Mouse (Mus musculus) kidney, embryonic 14.5 days (tissue): Measurements from ENCODE around the gene Actrt3. TPM values are rescaled to one million over a fixed set of nuclear protein-coding genes. Genes with fewer than 3 reads are reported as not detected.
"Not testable (repeated sequence)": the region's sequence is repeated elsewhere in the genome, so short reads cannot be mapped to it uniquely, and the experiment has no call there.

Source experiments
- ATAC-seq: fragments of 200-750 bp; cut with Nextera tagmentation; 2 replicates; pipeline ENCODE4 v1.8.0; 2017; ENCODE audit warnings: moderate number of reproducible peaks, mild to moderate bottlenecking, moderate TSS enrichment, moderate library complexity; ENCODE audit not compliant: low FRiP score, low TSS enrichment
- H3K27ac ChIP-seq: fragments of 300-500 bp; sonication (generic); 2 replicates; pipeline ENCODE4 v1.5.1; 2014; ENCODE audit warnings: low read depth, mild to moderate bottlenecking, low read length, moderate library complexity, mixed read lengths
- H3K27me3 ChIP-seq: fragments of 300-500 bp; sonication (generic); 2 replicates; pipeline ENCODE4 v1.6.1; 2014; ENCODE audit warnings: mild to moderate bottlenecking, low read length; ENCODE audit not compliant: control insufficient read depth, insufficient read depth
- H3K36me3 ChIP-seq: fragments of 300-500 bp; sonication (generic); 2 replicates; pipeline ENCODE4 v1.6.1; 2014; ENCODE audit warnings: low read length, mixed read lengths; ENCODE audit not compliant: control insufficient read depth, insufficient read depth
- H3K4me1 ChIP-seq: fragments of 300-500 bp; sonication (generic); 2 replicates; pipeline ENCODE4 v1.6.1; 2014; ENCODE audit warnings: low read length, mixed read lengths; ENCODE audit not compliant: control insufficient read depth, insufficient read depth
- H3K4me2 ChIP-seq: fragments of 300-500 bp; sonication (generic); replicated peaks from 2 replicates; pipeline ENCODE4 v1.6.1; 2014; ENCODE audit warnings: low read depth, mild to moderate bottlenecking, low read length
- H3K4me3 ChIP-seq: fragments of 300-500 bp; sonication (generic); 2 replicates; pipeline ENCODE4 v1.5.1; 2014; ENCODE audit warnings: mild to moderate bottlenecking, low read length
- H3K9ac ChIP-seq: fragments of 300-500 bp; sonication (generic); 2 replicates; pipeline ENCODE4 v1.6.1; 2014; ENCODE audit warnings: low read depth, mild to moderate bottlenecking, low read length, moderate library complexity
- H3K9me3 ChIP-seq: fragments of 300-500 bp; sonication (generic); 2 replicates; pipeline ENCODE4 v1.6.1; 2016; ENCODE audit warnings: low read length; ENCODE audit not compliant: control insufficient read depth
- WGBS: fragments of 180-500 bp; shearing (Covaris S2); extraction: QIAGEN DNeasy Blood & Tissue Kit; methylation state at CpG from one replicate; pipeline ENCODE4 v1.1.7; 2014; 5-methylcytosine and 5-hydroxymethylcytosine counted together
- polyA plus RNA-seq: library from polyadenylated mRNA; unstranded; fragments of >200 nt; fragmentation: Nextera tagmentation; extraction: Ambion mirVana; gene quantifications from 2 replicates; pipeline ENCODE4 v1.2.1, GENCODE M21; 2014

Actrt3 gene
- polyA plus RNA-seq, 1 experiment from 2014 or later: not detected

DNA sequence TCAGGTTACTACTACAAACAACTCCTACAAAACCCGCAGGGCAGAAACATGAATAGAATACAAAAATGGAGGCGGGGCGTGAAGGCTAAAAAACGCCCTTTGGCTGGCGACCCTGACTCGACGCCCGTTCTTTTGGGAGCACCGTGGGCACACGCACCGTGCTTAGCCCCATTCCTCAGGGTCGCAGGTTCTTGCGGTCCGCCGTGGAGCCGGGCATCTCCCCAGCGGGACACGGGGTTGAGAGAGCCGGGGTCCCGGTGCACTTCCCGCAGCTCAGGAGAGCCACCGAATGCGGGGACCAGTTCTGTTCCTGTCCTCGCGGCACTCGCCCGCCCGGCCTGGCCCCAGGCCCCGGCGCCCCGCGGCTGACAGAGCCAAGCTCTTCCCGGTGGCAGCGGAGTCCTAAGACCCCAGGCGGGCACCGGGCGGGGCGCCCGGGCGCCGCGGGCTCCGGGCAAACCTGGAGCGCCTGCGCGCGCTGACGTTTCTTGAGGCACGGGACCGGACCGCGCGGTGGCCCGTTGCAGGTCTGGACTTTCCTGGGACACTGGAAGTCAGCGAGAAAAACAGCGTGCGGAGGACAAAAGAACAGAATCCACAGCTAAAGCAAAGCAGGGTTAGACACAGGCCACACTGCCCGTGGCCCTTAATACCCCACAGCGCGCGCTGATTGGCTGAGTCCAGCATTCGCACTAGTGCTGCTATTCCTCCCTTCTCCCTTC lies 4.5 kb downstream of the Actrt3 start:
- peak overlapping the region; percentile 92 for H3K4me2 ChIP-seq
- H3K36me3 ChIP-seq: no peaks in the 10 kb centered on the region
- no peaks in the 10 kb centered on the region; the same call in 1 of the 2 replicates for H3K27me3 ChIP-seq
- peak overlapping the region; percentile 74 for H3K4me3 ChIP-seq
- H3K27ac ChIP-seq: no peak overlapping the region
- under 1% methylated on average over 58 of the region's 62 CpGs for WGBS
- no peaks in the 10 kb centered on the region; the same call in 1 of the 2 replicates for H3K4me1 ChIP-seq
- H3K9ac ChIP-seq: peak overlapping the region; percentile 82
- peak; percentile 59 for ATAC-seq
- H3K9me3 ChIP-seq: no peaks in the 10 kb centered on the region

DNA sequence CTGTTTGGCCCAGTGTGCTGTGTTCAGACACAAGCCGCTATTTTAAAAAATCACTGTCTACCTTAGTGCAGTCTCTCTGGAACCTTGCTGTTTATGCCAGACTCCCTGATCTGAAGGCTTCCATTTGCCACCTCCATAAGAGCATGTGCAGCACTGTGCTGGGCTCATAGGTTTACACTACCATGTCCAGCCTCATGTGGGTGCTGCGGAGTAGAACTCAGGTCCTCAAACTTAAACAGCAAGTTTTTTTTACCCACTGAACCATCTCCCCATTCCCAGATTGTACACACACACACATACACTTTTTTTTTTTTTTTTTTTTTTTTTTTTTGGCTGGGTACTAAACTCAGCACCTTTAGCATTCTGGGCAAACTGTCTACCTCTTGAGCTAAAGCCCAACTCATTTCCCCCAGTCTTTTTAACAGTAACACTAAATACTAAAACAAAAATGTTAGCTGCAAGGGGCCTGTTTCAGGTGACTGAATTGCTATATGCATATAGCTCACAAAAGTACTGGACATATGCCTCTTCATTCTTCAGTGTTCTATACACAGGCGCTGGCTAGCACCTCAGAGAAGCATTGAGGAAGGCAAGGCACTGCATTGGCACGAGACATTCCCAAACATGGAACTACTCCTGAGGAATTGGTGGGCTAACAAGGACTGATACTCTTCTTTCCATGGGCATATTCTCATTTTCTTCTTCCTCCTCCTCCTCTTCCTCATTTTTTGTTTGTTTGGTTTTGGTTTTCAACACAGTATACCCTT lies 5.8 kb downstream of the Actrt3 start:
- Histone ChIP-seq H3K4me1 (no peaks in the 10 kb centered on the region; the same call in 1 of the 2 replicates), H3K9ac (no peak overlapping the region), H3K36me3 (no peaks in the 10 kb centered on the region), H3K27ac (no peak overlapping the region), H3K27me3 (no peaks in the 10 kb centered on the region; the same call in 1 of the 2 replicates), H3K9me3 (no peaks in the 10 kb centered on the region), H3K4me2 (no peak overlapping the region), H3K4me3 (no peak overlapping the region)
- 73% methylated on average over 4 of the region's 4 CpGs for WGBS
- peak; percentile 16; the same call in 1 of the 2 replicates for ATAC-seq

DNA sequence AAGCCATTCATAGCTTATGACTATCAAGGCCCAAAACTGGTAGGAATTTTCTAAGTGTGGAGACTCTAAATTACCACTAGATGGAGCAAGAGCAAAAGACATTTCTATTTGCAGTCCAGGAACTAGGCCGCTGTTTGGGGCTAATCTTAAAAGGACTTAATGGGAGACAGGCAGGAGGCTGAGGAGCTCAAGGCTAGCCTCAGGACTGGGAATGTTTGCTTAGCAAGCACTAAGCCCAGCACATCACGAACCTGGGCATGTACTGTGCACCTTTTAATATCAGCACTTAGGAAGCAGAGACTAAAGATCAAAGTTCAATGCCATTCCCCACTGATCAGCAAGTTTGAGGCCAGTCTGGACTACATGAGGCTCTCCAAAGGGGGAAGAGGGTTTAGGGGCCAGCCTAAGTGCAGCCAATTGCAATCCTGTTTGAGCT lies 7.3 kb downstream of the Actrt3 start:
- H3K27ac ChIP-seq: no peak overlapping the region
- H3K36me3 ChIP-seq: no peaks in the 10 kb centered on the region
- H3K27me3 ChIP-seq: no peaks in the 10 kb centered on the region
- no peaks in the 10 kb centered on the region; the same call in 1 of the 2 replicates for H3K4me1 ChIP-seq
- H3K4me3 ChIP-seq: no peak overlapping the region
- H3K9ac ChIP-seq: no peak overlapping the region
- H3K9me3 ChIP-seq: no peaks in the 10 kb centered on the region
- ATAC-seq: peak; percentile 48
- 1% methylated on average over 2 of the region's 2 CpGs for WGBS
- H3K4me2 ChIP-seq: no peak overlapping the region

DNA sequence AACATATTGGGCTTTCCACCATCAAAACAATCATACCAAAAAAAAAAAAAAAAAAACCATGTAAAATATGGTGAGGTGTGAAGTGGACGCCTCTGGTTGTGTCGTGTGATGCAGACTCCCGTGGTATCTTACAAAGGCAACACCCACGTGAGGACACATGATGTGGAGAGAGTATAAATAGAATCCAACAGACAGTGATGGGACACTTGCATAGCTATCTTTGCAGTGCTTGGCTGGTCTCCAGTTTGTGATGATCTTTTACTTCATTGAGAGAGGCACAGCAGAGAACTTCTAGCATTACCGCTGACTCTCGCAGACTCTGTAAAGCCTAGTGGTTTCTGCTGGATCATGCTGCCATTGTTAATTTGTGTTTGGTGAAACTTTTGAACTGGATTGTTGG lies 10.9 kb downstream of the Actrt3 start:
- no peaks in the 10 kb centered on the region for H3K9me3 ChIP-seq
- 90% methylated on average over 6 of the region's 6 CpGs for WGBS
- H3K4me3 ChIP-seq: no peak overlapping the region
- no peaks in the 10 kb centered on the region for H3K27me3 ChIP-seq
- H3K27ac ChIP-seq: no peak overlapping the region
- no peak for ATAC-seq
- no peaks in the 10 kb centered on the region for H3K4me1 ChIP-seq
- H3K36me3 ChIP-seq: no peaks in the 10 kb centered on the region
- H3K9ac ChIP-seq: no peak overlapping the region
- H3K4me2 ChIP-seq: no peak overlapping the region

DNA sequence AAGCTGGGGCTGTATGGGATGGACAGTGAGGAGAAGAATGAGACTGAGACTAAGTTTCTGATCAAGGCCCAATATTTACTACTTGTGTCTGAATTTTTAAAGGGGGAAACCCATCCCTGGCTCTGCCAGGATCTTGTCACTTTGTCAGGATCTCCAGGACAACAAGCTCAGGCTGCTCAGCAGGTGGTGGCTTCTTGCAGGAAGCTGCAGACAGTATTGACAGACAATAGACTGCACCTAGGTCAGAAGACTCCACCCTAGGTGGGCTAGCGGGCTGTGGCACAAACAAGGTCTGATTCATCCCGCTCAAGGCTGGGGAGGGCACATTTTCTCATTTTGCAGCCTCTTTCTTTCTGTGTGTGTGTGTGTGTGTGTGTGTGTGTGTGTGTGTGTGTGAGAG lies 26.2 kb downstream of the Actrt3 start:
- Histone ChIP-seq H3K27me3 (no peaks in the 10 kb centered on the region), H3K9ac (no peak overlapping the region), H3K4me3 (no peak overlapping the region), H3K36me3 (no peaks in the 10 kb centered on the region), H3K9me3 (no peaks in the 10 kb centered on the region), H3K4me1 (no peaks in the 10 kb centered on the region), H3K27ac (no peak overlapping the region), H3K4me2 (no peak overlapping the region)
- WGBS: 11% methylated on average over 2 of the region's 2 CpGs
- no peak for ATAC-seq

DNA sequence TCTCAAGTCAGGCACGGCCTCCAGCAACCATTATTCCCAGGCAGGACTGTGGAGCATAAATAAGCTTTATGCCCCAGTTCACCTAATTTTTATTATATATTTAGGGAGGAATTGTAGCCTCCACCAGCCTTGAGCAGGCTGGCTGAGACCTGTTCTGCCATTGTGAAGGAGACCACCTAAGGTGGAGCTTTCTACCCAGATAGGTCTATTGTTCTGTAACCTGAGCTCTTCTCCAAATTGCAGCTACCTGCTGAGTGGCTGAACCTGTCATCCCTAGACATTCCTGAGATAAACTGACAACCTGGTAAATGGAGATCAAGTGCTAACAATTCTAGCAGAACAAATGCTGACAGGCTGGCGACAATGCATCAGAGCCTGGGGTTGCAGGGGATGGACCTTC lies 33.4 kb downstream of the Actrt3 start:
- not testable (repeated sequence) for ATAC-seq, H3K27ac ChIP-seq, H3K4me3 ChIP-seq, H3K9me3 ChIP-seq, H3K4me2 ChIP-seq, H3K36me3 ChIP-seq, H3K9ac ChIP-seq, H3K27me3 ChIP-seq, H3K4me1 ChIP-seq
- 40% methylated on average over 1 of the region's 2 CpGs for WGBS

DNA sequence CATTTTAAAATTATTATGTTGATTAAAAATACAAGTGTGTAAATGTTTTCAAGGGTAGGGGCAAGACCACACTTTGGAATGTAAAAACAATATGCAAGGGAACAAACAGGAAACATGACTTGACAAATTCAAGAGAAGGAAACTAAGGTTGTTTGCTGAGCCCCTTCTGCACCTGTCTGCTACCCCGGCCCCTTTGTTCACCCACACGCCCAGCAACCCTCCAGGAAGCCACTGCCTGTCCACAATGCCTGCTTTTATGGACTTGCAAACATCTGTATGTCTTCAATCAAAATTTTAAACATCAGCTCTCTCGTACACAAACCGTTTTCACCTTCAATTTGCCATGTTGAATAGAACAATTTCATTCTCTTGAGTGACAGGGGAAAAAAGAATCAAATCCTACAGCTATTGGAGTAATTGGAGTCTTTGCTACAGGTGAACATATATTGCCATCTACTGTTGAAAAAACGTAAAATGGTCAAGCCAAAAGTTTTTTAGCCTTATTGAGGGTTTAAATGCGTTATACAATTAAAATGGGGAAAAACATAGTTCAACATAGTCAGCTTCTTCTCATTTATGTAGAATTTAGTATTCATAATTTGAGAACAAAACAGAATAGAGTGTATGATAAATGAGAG lies 38.9 kb downstream of the Actrt3 start:
- no peak overlapping the region for H3K4me3 ChIP-seq
- H3K9ac ChIP-seq: no peak overlapping the region
- H3K36me3 ChIP-seq: no peaks in the 10 kb centered on the region
- no peaks in the 10 kb centered on the region for H3K27me3 ChIP-seq
- no peaks in the 10 kb centered on the region for H3K4me1 ChIP-seq
- H3K9me3 ChIP-seq: no peaks in the 10 kb centered on the region
- WGBS: 56% methylated on average over 6 of the region's 6 CpGs
- H3K27ac ChIP-seq: no peak overlapping the region
- no peak overlapping the region for H3K4me2 ChIP-seq
- no peak for ATAC-seq

DNA sequence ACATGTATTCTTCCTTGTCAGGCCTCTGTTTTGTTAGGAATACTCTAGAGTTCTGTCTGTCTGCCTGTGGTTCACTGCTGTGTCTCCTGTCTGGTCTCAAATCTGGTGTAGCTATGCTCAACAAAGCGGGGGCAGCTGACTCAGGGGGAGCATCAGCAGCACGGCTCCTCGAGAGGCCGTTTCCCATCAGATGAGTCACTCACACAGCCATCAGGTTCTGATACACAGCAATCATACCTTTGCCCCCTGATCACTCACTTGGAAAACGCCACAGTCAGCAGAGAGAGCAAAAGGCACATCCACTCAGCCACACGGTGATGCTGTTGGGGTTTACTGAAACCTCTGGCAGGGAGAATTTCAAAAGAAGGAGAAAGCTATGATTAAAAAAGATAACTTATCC lies 46.0 kb downstream of the Actrt3 start:
- H3K9ac ChIP-seq: no peak overlapping the region
- no peaks in the 10 kb centered on the region for H3K27me3 ChIP-seq
- no peaks in the 10 kb centered on the region for H3K9me3 ChIP-seq
- no peak overlapping the region for H3K27ac ChIP-seq
- ATAC-seq: no peak
- no peak overlapping the region for H3K4me2 ChIP-seq
- H3K36me3 ChIP-seq: no peaks in the 10 kb centered on the region
- WGBS: 46% methylated on average over 6 of the region's 6 CpGs
- no peak overlapping the region for H3K4me3 ChIP-seq
- no peaks in the 10 kb centered on the region for H3K4me1 ChIP-seq

DNA sequence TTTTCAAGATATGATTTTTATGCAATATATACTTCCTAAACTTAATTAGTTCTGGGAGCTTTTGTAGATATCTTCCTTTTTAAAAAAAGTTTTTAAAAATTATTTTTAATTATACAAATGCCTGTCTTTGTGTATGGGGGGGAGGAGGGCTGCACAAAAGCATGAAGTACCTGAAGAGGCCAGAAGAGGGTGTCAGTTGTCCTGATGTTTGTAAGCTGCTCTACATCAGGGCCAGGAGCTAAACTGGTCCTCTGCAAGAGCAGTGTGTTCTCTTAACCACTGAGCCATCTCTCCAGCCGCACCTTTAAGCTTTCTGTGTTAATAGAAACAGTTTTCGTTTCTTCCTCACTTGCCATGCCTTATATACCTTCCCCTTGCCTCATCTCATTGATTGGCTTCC lies 49.5 kb downstream of the Actrt3 start:
- 77% methylated on average over 2 of the region's 2 CpGs for WGBS
- Histone ChIP-seq H3K36me3 (no peaks in the 10 kb centered on the region), H3K4me1 (peaks cover 6% of the 10 kb centered on the region; the same call in 1 of the 2 replicates), H3K9me3 (no peaks in the 10 kb centered on the region), H3K27me3 (no peaks in the 10 kb centered on the region), H3K9ac (no peak overlapping the region), H3K4me2 (no peak overlapping the region), H3K4me3 (no peak overlapping the region), H3K27ac (no peak overlapping the region)
- no peak for ATAC-seq
